Comparison of ENCODE assay signal across 21 mouse cellular contexts in genomic region chr5:117986327-117986726, GRCm38 (mm10). TPM values are rescaled to one million over a fixed set of nuclear protein-coding genes. Genes with fewer than 3 reads are reported as not detected.
DNase-seq lines count a peak whose midpoint lies in the region; ATAC-seq and TF ChIP-seq lines count a peak whose summit lies in the region.
"Had no signal": no experiment of that assay in that cellular context is flagged by ENCODE, and none has a peak within 500 bp of the region (broad histone marks: within the 10 kb centered on the region; RNA-seq: fewer than 3 reads in every experiment).

No protein-coding gene starts in this region.

- no peak overlapping the region for H3K4me2 ChIP-seq in kidney, embryonic 15.5 days
- H3K4me2 ChIP-seq in liver, postnatal 0 days (ENCODE audit: low read depth, low read length): no peak overlapping the region
- H3K4me2 ChIP-seq: hindbrain, embryonic 15.5 days; intestine, embryonic 15.5 days; midbrain, embryonic 12.5 days; neural tube, embryonic 13.5 days had no signal

- no peaks in the 10 kb centered on the region for H3K27me3 ChIP-seq in kidney, embryonic 15.5 days
- no peaks in the 10 kb centered on the region for H3K27me3 ChIP-seq in liver, postnatal 0 days (ENCODE audit: insufficient read depth, low read length)
- H3K27me3 ChIP-seq: hindbrain, embryonic 15.5 days; intestine, embryonic 15.5 days; midbrain, embryonic 12.5 days; neural tube, embryonic 13.5 days had no signal

- peaks cover 100% of the 10 kb centered on the region for H3K36me3 ChIP-seq in kidney, embryonic 15.5 days
- H3K36me3 ChIP-seq in liver, postnatal 0 days (replicated peaks; ENCODE audit: insufficient read depth, low read length): peaks cover 26% of the 10 kb centered on the region

- H3K9ac ChIP-seq in kidney, embryonic 15.5 days: no peak overlapping the region
- peak overlapping the region; percentile 21 for H3K9ac ChIP-seq in liver, postnatal 0 days (replicated peaks)
- H3K9ac ChIP-seq: forebrain, postnatal 0 days; hindbrain, embryonic 15.5 days; intestine, embryonic 15.5 days; midbrain, embryonic 12.5 days; neural tube, embryonic 13.5 days had no signal

- peak; percentile 30; the same call in 1 of the 2 replicates for TF ChIP-seq EP300 in liver, postnatal 0 days (IDR thresholded peaks at IDR 0.05; ENCODE audit: low read depth)

- H3K27ac ChIP-seq in kidney, embryonic 15.5 days: no peak overlapping the region
- peak overlapping the region; percentile 40 for H3K27ac ChIP-seq in brown adipose tissue, adult 24 weeks (replicated peaks; ENCODE audit: low read depth, low read length)
- H3K27ac ChIP-seq in liver, postnatal 0 days (ENCODE audit: low read depth): peak overlapping the region; percentile 86
- H3K27ac ChIP-seq: forebrain, embryonic 10.5 days; hindbrain, embryonic 15.5 days; intestine, embryonic 15.5 days; layer of hippocampus, adult 2 months; midbrain, embryonic 12.5 days; neural tube, embryonic 13.5 days had no signal

- no peak overlapping the region for H3K4me3 ChIP-seq in kidney, embryonic 15.5 days (replicated peaks)
- H3K4me3 ChIP-seq in brown adipose tissue, adult 24 weeks (ENCODE audit: insufficient read depth, low read depth, low read length): no peak overlapping the region
- H3K4me3 ChIP-seq in liver, postnatal 0 days (ENCODE audit: low read depth, low read length): no peak overlapping the region
- H3K4me3 ChIP-seq: forebrain, embryonic 10.5 days; hindbrain, embryonic 15.5 days; intestine, embryonic 15.5 days; layer of hippocampus, adult 2 months; midbrain, embryonic 12.5 days; neural tube, embryonic 13.5 days had no signal

- no peaks in the 10 kb centered on the region for H3K9me3 ChIP-seq in kidney, embryonic 15.5 days (replicated peaks)
- H3K9me3 ChIP-seq in liver, postnatal 0 days (ENCODE audit: low read length): no peaks in the 10 kb centered on the region
- H3K9me3 ChIP-seq: forebrain, embryonic 10.5 days; hindbrain, embryonic 15.5 days; intestine, embryonic 15.5 days; midbrain, embryonic 12.5 days; neural tube, embryonic 13.5 days had no signal

- no peak for ATAC-seq in kidney, embryonic 15.5 days (replicated peaks; ENCODE audit: low FRiP score)
- ATAC-seq in liver, postnatal 0 days: peak; percentile 93
- ATAC-seq: forebrain, postnatal 0 days; intestine, embryonic 15.5 days had no signal

- WGBS in kidney, embryonic 15.5 days: 55% methylated on average over 4 of the region's 4 CpGs
- 41% methylated on average over 4 of the region's 4 CpGs for WGBS in liver, postnatal 0 days (ENCODE audit: insufficient replicate concordance)

- no peak for TF ChIP-seq CTCF in liver, postnatal 0 days (IDR thresholded peaks at IDR 0.05; ENCODE audit: low read depth)

- DNase-seq in kidney, adult 11 months: peak; percentile 84
- DNase-seq in kidney, postnatal 36 days: peak; percentile 77 to 80
- peak; percentile 72 for DNase-seq in liver, postnatal 0 days
- no peak for DNase-seq in right cerebral cortex, postnatal 10 days (ENCODE audit: low spot score in 2 of 2)
- no peak for DNase-seq in right cerebral cortex, postnatal 36 days (ENCODE audit: low spot score in 2 of 2)
- DNase-seq: adrenal gland, adult 8-10 months; forebrain, postnatal 0 days; gastrocnemius, postnatal 10 days; heart, adult 18-20 months; heart, postnatal 4 days; layer of hippocampus, postnatal 36 days; lung, postnatal 10 days; thymus, adult 2 months had no signal

- H3K4me1 ChIP-seq in kidney, embryonic 15.5 days: no peaks in the 10 kb centered on the region
- peaks cover 12% of the 10 kb centered on the region for H3K4me1 ChIP-seq in brown adipose tissue, adult 24 weeks (ENCODE audit: control insufficient read depth, insufficient read depth, insufficient read length, low read length)
- peaks cover 13% of the 10 kb centered on the region; the same call in 1 of the 2 replicates for H3K4me1 ChIP-seq in liver, postnatal 0 days (ENCODE audit: insufficient read depth)
- H3K4me1 ChIP-seq: intestine, embryonic 15.5 days had no signal

RNA-seq across cellular contexts. Expression of gene Fbxo21, which starts 9.8 kb away (rescaled TPM):
- polyA plus RNA-seq in kidney, embryonic 15.5 days (2015; fragmentation: Nextera tagmentation; extraction: Ambion mirVana): 75.7 and 78.9 TPM in 2 replicates
- polyA plus RNA-seq in brown adipose tissue, adult 24 weeks (2012; ENCODE audit: insufficient read depth, insufficient read length, missing spikeins): 37.9 and 55.5 TPM in 2 replicates
- 29.9 and 33.0 TPM in 2 replicates for polyA plus RNA-seq in liver, postnatal 0 days (2015; fragmentation: Nextera tagmentation; extraction: Ambion mirVana)

RNA-seq across cellular contexts. Expression of gene Tesc, which starts 41.2 kb away (rescaled TPM):
- polyA plus RNA-seq in kidney, embryonic 15.5 days (2015; fragmentation: Nextera tagmentation; extraction: Ambion mirVana): 17.1 and 18.6 TPM in 2 replicates
- 7.4 and 8.8 TPM in 2 replicates for polyA plus RNA-seq in brown adipose tissue, adult 24 weeks (2012; ENCODE audit: insufficient read depth, insufficient read length, missing spikeins)
- polyA plus RNA-seq in liver, postnatal 0 days (2015; fragmentation: Nextera tagmentation; extraction: Ambion mirVana): 4.5 and 4.6 TPM in 2 replicates

Comparison
In these comparisons a context has a peak if more than half of its experiments do, and no peak if none do; other contexts are left out.
1. DNase-seq: peak in kidney, adult 11 months (single experiment), kidney, postnatal 36 days (2 of 2) and liver, postnatal 0 days (single experiment); none in right cerebral cortex, postnatal 10 days (0 of 2) and right cerebral cortex, postnatal 36 days (0 of 2).